Mouse (Mus musculus) yolk sac, embryonic 10.5 days (tissue): ENCODE data around the gene Cdc42ep4.

ENCODE experiments used
- DNase-seq: peaks from one replicate; pipeline ENCODE4 v3.0.0-alpha.2; 2017; ENCODE audit warnings: low spot score

Cdc42ep4 gene

GRCm38 (mm10) chr11:113722405-113723090, 29.1 kb downstream of the Cdc42ep4 start:
- no peak for DNase-seq

GRCm38 (mm10) chr11:113717767-113718424, 33.8 kb downstream of the Cdc42ep4 start:
- DNase-seq: no peak

GRCm38 (mm10) chr11:113716132-113716531, 35.5 kb downstream of the Cdc42ep4 start:
- no peak for DNase-seq

GRCm38 (mm10) chr11:113715078-113715674, 36.5 kb downstream of the Cdc42ep4 start:
- no peak for DNase-seq

GRCm38 (mm10) chr11:113711061-113711460, 40.6 kb downstream of the Cdc42ep4 start:
- DNase-seq: no peak

- DNase-seq: peak; percentile 12
Observed at GRCm38 (mm10) chr11:113710257-113710777, 41.4 kb downstream of the Cdc42ep4 start.

GRCm38 (mm10) chr11:113709731-113710256, 41.9 kb downstream of the Cdc42ep4 start, which contains the start of gene Cpsf4l:
Gene Cpsf4l (minus strand): TSS chr11:113710017.
- no peak for DNase-seq

- no peak for DNase-seq
Observed at GRCm38 (mm10) chr11:113709272-113709671, 42.4 kb downstream of the Cdc42ep4 start.

- no peak for DNase-seq
Observed at GRCm38 (mm10) chr11:113708629-113709213, 43.0 kb downstream of the Cdc42ep4 start.

- no peak for DNase-seq
Observed at GRCm38 (mm10) chr11:113705966-113706652, 45.6 kb downstream of the Cdc42ep4 start.

GRCm38 (mm10) chr11:113703758-113704157, 47.9 kb downstream of the Cdc42ep4 start:
- DNase-seq: peak; percentile 63

- no peak for DNase-seq
Observed at GRCm38 (mm10) chr11:113699643-113700042, 52.0 kb downstream of the Cdc42ep4 start.

GRCm38 (mm10) chr11:113698013-113698545, 53.6 kb downstream of the Cdc42ep4 start:
- DNase-seq: peak; percentile 38

- no peak for DNase-seq
Observed at GRCm38 (mm10) chr11:113697571-113697970, 54.1 kb downstream of the Cdc42ep4 start.

- no peak for DNase-seq
Observed at GRCm38 (mm10) chr11:113691851-113692250, 59.8 kb downstream of the Cdc42ep4 start.

GRCm38 (mm10) chr11:113691318-113691717, 60.4 kb downstream of the Cdc42ep4 start:
- DNase-seq: no peak

- no peak for DNase-seq
Observed at GRCm38 (mm10) chr11:113690506-113690905, 61.2 kb downstream of the Cdc42ep4 start.

- no peak for DNase-seq
Observed at GRCm38 (mm10) chr11:113687031-113687430, 64.7 kb downstream of the Cdc42ep4 start.

GRCm38 (mm10) chr11:113684707-113685426, 66.8 kb downstream of the Cdc42ep4 start:
- no peak for DNase-seq

- peak; percentile 96 for DNase-seq
Observed at GRCm38 (mm10) chr11:113683957-113684706, 67.5 kb downstream of the Cdc42ep4 start, which contains the start of the genes Fam104a and D11Wsu47e. Gene Fam104a (minus strand): TSS chr11:113684155. Gene D11Wsu47e (plus strand): TSS chr11:113684412.
